Mouse (Mus musculus): Measurements from ENCODE around the gene Qars.

The Qars gene

GRCm38 (mm10) chr9:108507619-108508434 lies at the start of gene Qars:
Gene Qars, plus strand, starts transcription at chr9:108507706.
- peak; percentile 97 for DNase-seq

GRCm38 (mm10) chr9:108459939-108460318 lies 47.6 kb upstream of the Qars start:
- no peak for DNase-seq

- DNase-seq = peak; percentile 92
Measured at GRCm38 (mm10) chr9:108460319-108461178, 47.0 kb upstream of the Qars start, which contains the start of gene Ccdc71. Gene Ccdc71, plus strand, starts transcription at chr9:108460527.

- no peak for DNase-seq
Measured at GRCm38 (mm10) chr9:108461181-108461631, 46.3 kb upstream of the Qars start, which contains the start of gene Klhdc8b. Gene Klhdc8b, minus strand, starts transcription at chr9:108461581.

- DNase-seq = no peak
Measured at GRCm38 (mm10) chr9:108461675-108462074, 45.8 kb upstream of the Qars start.

GRCm38 (mm10) chr9:108462192-108462591 lies 45.3 kb upstream of the Qars start:
- peak; percentile 71 for DNase-seq

GRCm38 (mm10) chr9:108463713-108464112 lies 43.8 kb upstream of the Qars start:
- DNase-seq = no peak

GRCm38 (mm10) chr9:108466219-108466618 lies 41.3 kb upstream of the Qars start:
- no peak for DNase-seq

- no peak for DNase-seq
Measured at GRCm38 (mm10) chr9:108469430-108469829, 38.1 kb upstream of the Qars start.

GRCm38 (mm10) chr9:108469845-108470244 lies 37.7 kb upstream of the Qars start:
- DNase-seq = no peak

GRCm38 (mm10) chr9:108474528-108474927 lies 33.0 kb upstream of the Qars start:
- no peak for DNase-seq

- peak; percentile 92 for DNase-seq
Measured at GRCm38 (mm10) chr9:108478638-108479156, 28.8 kb upstream of the Qars start.

GRCm38 (mm10) chr9:108479241-108479640 lies 28.3 kb upstream of the Qars start:
- no peak for DNase-seq

- peak; percentile 74 for DNase-seq
Measured at GRCm38 (mm10) chr9:108479721-108480351, 27.7 kb upstream of the Qars start, which contains the start of gene Lamb2. Gene Lamb2, plus strand, starts transcription at chr9:108479736.

- DNase-seq = no peak
Measured at GRCm38 (mm10) chr9:108480813-108481519, 26.5 kb upstream of the Qars start.

- no peak for DNase-seq
Measured at GRCm38 (mm10) chr9:108481520-108482210, 25.8 kb upstream of the Qars start.

GRCm38 (mm10) chr9:108483051-108483790 lies 24.3 kb upstream of the Qars start:
- no peak for DNase-seq

GRCm38 (mm10) chr9:108484021-108484420 lies 23.5 kb upstream of the Qars start:
- DNase-seq = no peak

- DNase-seq = no peak
Measured at GRCm38 (mm10) chr9:108485301-108485875, 22.1 kb upstream of the Qars start.

- no peak for DNase-seq
Measured at GRCm38 (mm10) chr9:108486973-108487530, 20.5 kb upstream of the Qars start.

Data from lung, postnatal 10 days (tissue).